Mouse (Mus musculus) lung, embryonic 15.5 days (tissue): ENCODE results near the gene Hecw1. TPM values are rescaled to one million over a fixed set of nuclear protein-coding genes. Genes with fewer than 3 reads are reported as not detected.
"Not testable (repeated sequence)": the region's sequence is repeated elsewhere in the genome, so short reads cannot be mapped to it uniquely, and the experiment has no call there.

ENCODE experiments used
- ATAC-seq: fragments of 200-750 bp; cut with Nextera tagmentation; 2 replicates; pipeline ENCODE4 v1.8.0; 2017; ENCODE audit warnings: moderate number of reproducible peaks, borderline replicate concordance; ENCODE audit not compliant: low FRiP score, low TSS enrichment; ENCODE audit errors: extremely low read depth
- H3K27ac ChIP-seq: fragments of 300-500 bp; sonication (generic); 2 replicates; pipeline ENCODE4 v1.5.1; 2015; ENCODE audit warnings: moderate library complexity, mild to moderate bottlenecking, inconsistent platforms
- H3K27me3 ChIP-seq: fragments of 300-500 bp; sonication (generic); 2 replicates; pipeline ENCODE4 v1.6.1; 2015; ENCODE audit warnings: inconsistent platforms
- H3K36me3 ChIP-seq: fragments of 300-500 bp; sonication (generic); 2 replicates; pipeline ENCODE4 v1.6.1; 2015; ENCODE audit warnings: inconsistent platforms
- H3K4me1 ChIP-seq: fragments of 300-500 bp; sonication (generic); 2 replicates; pipeline ENCODE4 v1.6.1; 2015; ENCODE audit warnings: inconsistent platforms
- H3K4me2 ChIP-seq: fragments of 300-500 bp; sonication (generic); 2 replicates; pipeline ENCODE4 v1.6.1; 2015; ENCODE audit warnings: inconsistent platforms, mild to moderate bottlenecking, moderate library complexity
- H3K4me3 ChIP-seq: fragments of 300-500 bp; sonication (generic); 2 replicates; pipeline ENCODE4 v1.5.1; 2015; ENCODE audit warnings: mild to moderate bottlenecking, inconsistent platforms
- H3K9ac ChIP-seq: fragments of 300-500 bp; sonication (generic); 2 replicates; pipeline ENCODE4 v1.6.1; 2015; ENCODE audit warnings: inconsistent platforms
- H3K9me3 ChIP-seq: fragments of 300-500 bp; sonication (generic); 2 replicates; pipeline ENCODE4 v1.6.1; 2016; ENCODE audit warnings: inconsistent platforms
- WGBS: fragments of 180-500 bp; shearing (Covaris S2); methylation state at CpG from one replicate; pipeline ENCODE4 v1.1.7; 2015; 5-methylcytosine and 5-hydroxymethylcytosine counted together
- polyA plus RNA-seq: library from polyadenylated mRNA; unstranded; fragments of >200 nt; fragmentation: Nextera tagmentation; extraction: Ambion mirVana; gene quantifications from 2 replicates; pipeline ENCODE4 v1.2.1, GENCODE M21; 2015

Hecw1 gene
- polyA plus RNA-seq, 1 experiment from 2014 or later = 0.39 TPM

GRCm38 (mm10) chr13:14327252-14327651 is 195.8 kb downstream of the Hecw1 start:
- H3K9ac ChIP-seq = no peak overlapping the region
- H3K27ac ChIP-seq = no peak overlapping the region
- H3K4me2 ChIP-seq = no peak overlapping the region
- no peak overlapping the region for H3K4me3 ChIP-seq
- ATAC-seq = no peak
- no peaks in the 10 kb centered on the region for H3K9me3 ChIP-seq
- no peaks in the 10 kb centered on the region for H3K36me3 ChIP-seq
- H3K4me1 ChIP-seq = no peaks in the 10 kb centered on the region
- 82% methylated on average over 1 of the region's 1 CpGs for WGBS
- no peaks in the 10 kb centered on the region for H3K27me3 ChIP-seq

- ATAC-seq = no peak
- no peak overlapping the region for H3K4me3 ChIP-seq
These were observed 216.4 kb downstream of the Hecw1 start for GRCm38 (mm10) chr13:14306617-14307016.

GRCm38 (mm10) chr13:14304103-14304502 is 218.9 kb downstream of the Hecw1 start:
- WGBS = 91% methylated on average over 1 of the region's 1 CpGs
- Histone ChIP-seq H3K36me3 (no peaks in the 10 kb centered on the region), H3K27ac (no peak overlapping the region), H3K27me3 (no peaks in the 10 kb centered on the region), H3K4me3 (no peak overlapping the region), H3K9me3 (no peaks in the 10 kb centered on the region), H3K4me1 (no peaks in the 10 kb centered on the region), H3K4me2 (no peak overlapping the region), H3K9ac (no peak overlapping the region)
- ATAC-seq = no peak

More at GRCm38 (mm10) chr13:14306617-14307016, 216.4 kb downstream of the Hecw1 start:
- Histone ChIP-seq H3K36me3 (no peaks in the 10 kb centered on the region), H3K9ac (no peak overlapping the region), H3K4me1 (no peaks in the 10 kb centered on the region), H3K4me2 (no peak overlapping the region), H3K9me3 (no peaks in the 10 kb centered on the region), H3K27ac (no peak overlapping the region), H3K27me3 (no peaks in the 10 kb centered on the region)
- WGBS = 22% methylated on average over 8 of the region's 8 CpGs

GRCm38 (mm10) chr13:14302921-14303320 is 220.1 kb downstream of the Hecw1 start:
- Histone ChIP-seq H3K27me3 (no peaks in the 10 kb centered on the region), H3K27ac (no peak overlapping the region), H3K4me3 (no peak overlapping the region), H3K4me1 (no peaks in the 10 kb centered on the region), H3K36me3 (no peaks in the 10 kb centered on the region), H3K4me2 (no peak overlapping the region), H3K9ac (no peak overlapping the region), H3K9me3 (no peaks in the 10 kb centered on the region)
- 33% methylated on average over 2 of the region's 2 CpGs for whole genome bisulfite sequencing
- no peak for ATAC-seq

GRCm38 (mm10) chr13:14290016-14290415 is 233.0 kb downstream of the Hecw1 start:
- 30% methylated on average over 1 of the region's 1 CpGs for WGBS
- H3K4me3 ChIP-seq = no peak overlapping the region
- no peaks in the 10 kb centered on the region for H3K27me3 ChIP-seq
- H3K36me3 ChIP-seq = no peaks in the 10 kb centered on the region
- no peak overlapping the region for H3K9ac ChIP-seq
- no peak for ATAC-seq
- no peak overlapping the region for H3K27ac ChIP-seq
- H3K4me1 ChIP-seq = no peaks in the 10 kb centered on the region
- no peaks in the 10 kb centered on the region for H3K9me3 ChIP-seq
- H3K4me2 ChIP-seq = no peak overlapping the region

- H3K36me3 ChIP-seq = no peaks in the 10 kb centered on the region
- H3K4me3 ChIP-seq = no peak overlapping the region
- H3K9ac ChIP-seq = no peak overlapping the region
- H3K9me3 ChIP-seq = no peaks in the 10 kb centered on the region
- no peaks in the 10 kb centered on the region for H3K4me1 ChIP-seq
- no peak overlapping the region for H3K27ac ChIP-seq
- no peaks in the 10 kb centered on the region for H3K27me3 ChIP-seq
- no peak for ATAC-seq
- H3K4me2 ChIP-seq = no peak overlapping the region
These were observed 251.6 kb downstream of the Hecw1 start for GRCm38 (mm10) chr13:14271476-14271875.

- not testable (repeated sequence) for ATAC-seq, H3K9ac ChIP-seq, H3K27me3 ChIP-seq, H3K4me1 ChIP-seq, H3K4me3 ChIP-seq, H3K27ac ChIP-seq, H3K9me3 ChIP-seq, H3K36me3 ChIP-seq, H3K4me2 ChIP-seq
- WGBS = 29% methylated on average over 9 of the region's 9 CpGs
These were observed 262.1 kb downstream of the Hecw1 start for GRCm38 (mm10) chr13:14260939-14261338.

GRCm38 (mm10) chr13:14245946-14246345 is 277.1 kb downstream of the Hecw1 start:
- Histone ChIP-seq H3K27ac (no peak overlapping the region), H3K36me3 (no peaks in the 10 kb centered on the region), H3K4me1 (no peaks in the 10 kb centered on the region), H3K9me3 (no peaks in the 10 kb centered on the region), H3K9ac (no peak overlapping the region), H3K27me3 (no peaks in the 10 kb centered on the region), H3K4me2 (no peak overlapping the region), H3K4me3 (no peak overlapping the region)
- WGBS = 60% methylated on average over 2 of the region's 2 CpGs
- no peak for ATAC-seq

GRCm38 (mm10) chr13:14179669-14180068 is 343.4 kb downstream of the Hecw1 start:
- no peak overlapping the region for H3K9ac ChIP-seq
- 87% methylated on average over 3 of the region's 3 CpGs for WGBS
- H3K27ac ChIP-seq = no peak overlapping the region
- no peak for ATAC-seq
- H3K4me2 ChIP-seq = no peak overlapping the region
- H3K36me3 ChIP-seq = peaks cover 8% of the 10 kb centered on the region; the same call in 1 of the 2 replicates
- no peaks in the 10 kb centered on the region for H3K27me3 ChIP-seq
- H3K9me3 ChIP-seq = no peaks in the 10 kb centered on the region
- no peak overlapping the region for H3K4me3 ChIP-seq
- no peaks in the 10 kb centered on the region for H3K4me1 ChIP-seq

GRCm38 (mm10) chr13:14177989-14178388 is 345.0 kb downstream of the Hecw1 start:
- WGBS = 96% methylated on average over 1 of the region's 1 CpGs
- no peaks in the 10 kb centered on the region for H3K27me3 ChIP-seq
- no peaks in the 10 kb centered on the region for H3K9me3 ChIP-seq
- 0 out of 2 replicates have a peak, but pooled peaks cover 3% of the 10 kb centered on the region for H3K36me3 ChIP-seq
- no peak overlapping the region for H3K9ac ChIP-seq
- H3K4me3 ChIP-seq = no peak overlapping the region
- H3K27ac ChIP-seq = no peak overlapping the region
- no peak for ATAC-seq
- no peak overlapping the region for H3K4me2 ChIP-seq
- no peaks in the 10 kb centered on the region for H3K4me1 ChIP-seq

Other genes starting within 250 kb of the Hecw1 start
- gene Mrpl32, start 89.9 kb upstream of the Hecw1 start, polyA plus RNA-seq = 108 and 109 TPM in 2 replicates
- 204 and 207 TPM in 2 replicates for gene Psma2, start 90.0 kb upstream of the Hecw1 start, polyA plus RNA-seq
- 25.8 and 26.2 TPM in 2 replicates for gene AW209491, start 106.9 kb upstream of the Hecw1 start, polyA plus RNA-seq